Mouse (Mus musculus) heart, postnatal 0 days (tissue): Measurements from ENCODE around the gene Cdk17.

Experiments used
- CTCF ChIP-seq: IDR thresholded peaks from 2 replicates; pipeline ENCODE4 v1.5.1; 2016; ENCODE audit warnings: antibody characterized with exemption, control low read depth, low read depth
- EP300 ChIP-seq: IDR thresholded peaks from 2 replicates; pipeline ENCODE4 v1.6.1; 2016; ENCODE audit warnings: antibody characterized with exemption, low read depth

DNA sequence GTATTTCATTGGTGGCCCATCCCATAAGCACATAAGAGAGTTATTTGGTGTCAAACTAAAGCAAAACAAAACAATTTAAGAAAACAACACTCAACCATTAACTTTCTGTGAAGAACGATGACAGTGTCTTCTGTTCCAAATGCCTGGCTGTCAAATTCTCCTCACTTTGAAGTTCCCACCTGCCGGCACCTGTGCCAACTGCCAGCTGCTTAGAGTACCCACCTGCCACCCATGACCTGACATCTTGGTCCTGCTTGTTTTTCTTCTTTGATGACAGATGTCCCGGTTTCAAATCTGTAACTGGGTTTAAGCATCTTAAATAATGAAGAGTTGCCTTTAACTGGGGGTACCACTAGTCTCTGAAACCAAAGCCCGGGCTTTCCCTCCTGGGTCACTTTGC lies 14.1 kb upstream of the Cdk17 start:
- no peak for TF ChIP-seq CTCF
- TF ChIP-seq EP300 = no peak
